9 mouse cellular contexts compared by ENCODE assay signal in genomic region chr11:112782357-112783121, GRCm38 (mm10). TPM values are rescaled to one million over a fixed set of nuclear protein-coding genes. Genes with fewer than 3 reads are reported as not detected.
A peak's percentile ranks its signal among the peaks of the same experiment; 100 is the strongest.
DNase-seq lines count a peak whose midpoint lies in the region; ATAC-seq lines count a peak whose summit lies in the region.
"Had no signal": no experiment of that assay in that cellular context is flagged by ENCODE, and none has a peak within 500 bp of the region (broad histone marks: within the 10 kb centered on the region; RNA-seq: fewer than 3 reads in every experiment).

No protein-coding gene starts in this region.

- H3K27me3 ChIP-seq in forebrain, embryonic 12.5 days: peaks cover 8% of the 10 kb centered on the region
- peaks cover 3% of the 10 kb centered on the region; the same call in 1 of the 2 replicates for H3K27me3 ChIP-seq in hindbrain, embryonic 16.5 days (replicated peaks; ENCODE audit: control insufficient read depth, insufficient read depth, low read length)
- H3K27me3 ChIP-seq in liver, embryonic 11.5 days (replicated peaks; ENCODE audit: control insufficient read depth, insufficient read depth, low read length): peaks cover 82% of the 10 kb centered on the region
- peaks cover 19% of the 10 kb centered on the region; the same call in 1 of the 2 replicates for H3K27me3 ChIP-seq in neural tube, embryonic 15.5 days (replicated peaks)

- H3K9ac ChIP-seq in forebrain, embryonic 12.5 days: peak overlapping the region; percentile 98
- peak overlapping the region; percentile 73 for H3K9ac ChIP-seq in hindbrain, embryonic 16.5 days (ENCODE audit: low read depth, low read length)
- peak overlapping the region; percentile 34; the same call in 1 of the 2 replicates for H3K9ac ChIP-seq in liver, embryonic 11.5 days (ENCODE audit: low read depth, low read length)
- H3K9ac ChIP-seq in neural tube, embryonic 15.5 days (replicated peaks): peak overlapping the region; percentile 66

- H3K4me2 ChIP-seq in forebrain, embryonic 12.5 days: peak overlapping the region; percentile 88
- peak overlapping the region; percentile 86 for H3K4me2 ChIP-seq in hindbrain, embryonic 16.5 days (ENCODE audit: low read length)
- H3K4me2 ChIP-seq in liver, embryonic 11.5 days: peak overlapping the region; percentile 74
- peak overlapping the region; percentile 92 for H3K4me2 ChIP-seq in neural tube, embryonic 15.5 days

- peaks cover 16% of the 10 kb centered on the region for H3K36me3 ChIP-seq in forebrain, embryonic 12.5 days (replicated peaks)
- H3K36me3 ChIP-seq in hindbrain, embryonic 16.5 days (ENCODE audit: control insufficient read depth, insufficient read depth, low read length): no peaks in the 10 kb centered on the region
- no peaks in the 10 kb centered on the region for H3K36me3 ChIP-seq in liver, embryonic 11.5 days (ENCODE audit: control insufficient read depth, insufficient read depth, low read length)
- H3K36me3 ChIP-seq in neural tube, embryonic 15.5 days: no peaks in the 10 kb centered on the region

- ATAC-seq in forebrain, embryonic 12.5 days (ENCODE audit: low FRiP score): peak; percentile 24
- peak; percentile 25 for ATAC-seq in hindbrain, embryonic 16.5 days
- ATAC-seq in liver, embryonic 11.5 days (replicated peaks; ENCODE audit: low FRiP score): no peak
- peak; percentile 15; the same call in 1 of the 2 replicates for ATAC-seq in neural tube, embryonic 15.5 days (ENCODE audit: low FRiP score)

- peaks cover 58% of the 10 kb centered on the region for H3K4me1 ChIP-seq in forebrain, embryonic 12.5 days
- peaks cover 34% of the 10 kb centered on the region for H3K4me1 ChIP-seq in hindbrain, embryonic 16.5 days (ENCODE audit: control insufficient read depth, insufficient read depth, low read depth, low read length)
- H3K4me1 ChIP-seq in liver, embryonic 11.5 days (replicated peaks; ENCODE audit: control insufficient read depth, insufficient read depth, low read length): peaks cover 5% of the 10 kb centered on the region; the same call in 1 of the 2 replicates
- peaks cover 59% of the 10 kb centered on the region for H3K4me1 ChIP-seq in neural tube, embryonic 15.5 days

- H3K4me3 ChIP-seq in forebrain, embryonic 12.5 days (replicated peaks): peak overlapping the region; percentile 71
- peak overlapping the region; percentile 63 for H3K4me3 ChIP-seq in hindbrain, embryonic 16.5 days (ENCODE audit: low read length)
- H3K4me3 ChIP-seq in liver, embryonic 11.5 days (ENCODE audit: low read depth, low read length): peak overlapping the region; percentile 54
- peak overlapping the region; percentile 68 for H3K4me3 ChIP-seq in neural tube, embryonic 15.5 days (replicated peaks)

- WGBS in forebrain, embryonic 12.5 days: under 1% methylated on average over 75 of the region's 75 CpGs
- WGBS in hindbrain, embryonic 16.5 days: under 1% methylated on average over 75 of the region's 75 CpGs
- WGBS in liver, embryonic 11.5 days: 1% methylated on average over 75 of the region's 75 CpGs
- WGBS in neural tube, embryonic 15.5 days: under 1% methylated on average over 70 of the region's 75 CpGs

- H3K9me3 ChIP-seq in forebrain, embryonic 12.5 days: no peaks in the 10 kb centered on the region
- no peaks in the 10 kb centered on the region for H3K9me3 ChIP-seq in hindbrain, embryonic 16.5 days (ENCODE audit: control insufficient read depth, low read length)
- H3K9me3 ChIP-seq in liver, embryonic 11.5 days (ENCODE audit: control insufficient read depth, low read length): no peaks in the 10 kb centered on the region
- H3K9me3 ChIP-seq in neural tube, embryonic 15.5 days (replicated peaks): no peaks in the 10 kb centered on the region

- DNase-seq in gastrocnemius, adult 18-20 months (ENCODE audit: low spot score): peak; percentile 8
- DNase-seq in gastrocnemius, adult 8-10 months (ENCODE audit: low spot score in 2 of 2): no peak
- peak; percentile 77 for DNase-seq in Muller cell, postnatal 12 days (ENCODE audit: inconsistent ontology term)
- DNase-seq in liver, embryonic 11.5 days (ENCODE audit: low spot score): peak; percentile 61
- no peak for DNase-seq in spleen, postnatal 4 days (ENCODE audit: low spot score in 2 of 2)

- H3K27ac ChIP-seq in forebrain, embryonic 12.5 days: peak overlapping the region; percentile 94
- peak overlapping the region; percentile 83 for H3K27ac ChIP-seq in hindbrain, embryonic 16.5 days (ENCODE audit: low read depth, low read length)
- peak overlapping the region; percentile 56; the same call in 1 of the 2 replicates for H3K27ac ChIP-seq in liver, embryonic 11.5 days (ENCODE audit: low read depth, low read length)
- H3K27ac ChIP-seq in neural tube, embryonic 15.5 days (replicated peaks): peak overlapping the region; percentile 84

RNA-seq across cellular contexts. Expression of gene Sox9, which starts 0.5 kb away (rescaled TPM):
- total RNA-seq in gastrocnemius, adult 18-20 months (2021): 1 to 10 TPM; 1.6 to 2.7 TPM
- 1 to 10 TPM in 3 of 4 experiments, under 1 TPM in 1; 0.92 to 2.2 (median 1.3) TPM for total RNA-seq in gastrocnemius, adult 8-10 months (2022)
- 152 and 186 TPM in 2 replicates for polyA plus RNA-seq in forebrain, embryonic 12.5 days (2016; fragmentation: Nextera tagmentation; extraction: Ambion mirVana)
- 46.1 and 53.2 TPM in 2 replicates for polyA plus RNA-seq in hindbrain, embryonic 16.5 days (2015; fragmentation: Nextera tagmentation; extraction: Ambion mirVana)
- 10.8 and 11.7 TPM in 2 replicates for polyA plus RNA-seq in liver, embryonic 11.5 days (2014; fragmentation: Nextera tagmentation; extraction: Ambion mirVana)
- 35.1 and 38.8 TPM in 2 replicates for polyA plus RNA-seq in neural tube, embryonic 15.5 days (2015; fragmentation: Nextera tagmentation; extraction: Ambion mirVana)
- total RNA-seq: MEL had no signal

Comparison
In these comparisons a context has a peak if more than half of its experiments do, and no peak if none do; other contexts are left out.
1. DNase-seq: peak in gastrocnemius, adult 18-20 months (single experiment), Muller cell, postnatal 12 days (single experiment) and liver, embryonic 11.5 days (single experiment); none in gastrocnemius, adult 8-10 months (0 of 2) and spleen, postnatal 4 days (0 of 2).
2. H3K9ac ChIP-seq: peak in every context shown above with its lines; median percentile 98 in forebrain, embryonic 12.5 days; 73 in hindbrain, embryonic 16.5 days; 66 in neural tube, embryonic 15.5 days; 34 in liver, embryonic 11.5 days.
3. Peak in every context shown above with its lines, with median percentiles within 50 percentile points of each other: H3K27ac ChIP-seq, H3K4me2 ChIP-seq and H3K4me3 ChIP-seq.